Mouse (Mus musculus) MEL (cell line): Measurements from ENCODE around the gene Ptpdc1. TPM values are rescaled to one million over a fixed set of nuclear protein-coding genes. Genes with fewer than 3 reads are reported as not detected.
A peak's percentile ranks its signal among the peaks of the same experiment; 100 is the strongest.

Experiments used
- DNase-seq: peaks from one replicate; pipeline ENCODE4 v3.0.0; 2011; ENCODE audit warnings: low read depth, low spot score
- H3K27ac ChIP-seq: 2 replicates; pipeline ENCODE4 v1.5.1; 2012; ENCODE audit warnings: low read depth, mild to moderate bottlenecking, control low read depth, low read length, moderate library complexity; ENCODE audit not compliant: control insufficient read depth
- H3K27me3 ChIP-seq, 2 experiments: fragments of 150-350 bp in 1 of 2; sonication (generic) in 1 of 2; 2 replicates each; pipeline ENCODE4 v1.6.1; 2012; ENCODE audit warnings: low read length in 2 of 2, mild to moderate bottlenecking in 2 of 2, improper control_type of control experiment in 1 of 2, moderate library complexity in 1 of 2; ENCODE audit not compliant: insufficient read depth in 2 of 2, control insufficient read depth in 1 of 2
- H3K36me3 ChIP-seq, 2 experiments: 2 replicates each; pipeline ENCODE4 v1.6.1; 2012 to 2014; ENCODE audit warnings: low read length in 2 of 2, improper control_type of control experiment in 1 of 2, inconsistent platforms in 1 of 2, mild to moderate bottlenecking in 1 of 2; ENCODE audit not compliant: insufficient read depth in 2 of 2, control insufficient read depth in 1 of 2
- H3K4me1 ChIP-seq, 2 experiments: fragments of 150-350 bp in 1 of 2; sonication (generic) in 1 of 2; 2 replicates each; pipeline ENCODE4 v1.6.1; 2012; ENCODE audit warnings: low read length in 2 of 2, improper control_type of control experiment in 1 of 2, mild to moderate bottlenecking in 1 of 2; ENCODE audit not compliant: insufficient read depth in 2 of 2, control insufficient read depth in 1 of 2
- H3K4me3 ChIP-seq, 2 experiments: fragments of 150-350 bp in 1 of 2; sonication (generic) in 1 of 2; 2 replicates each; pipeline ENCODE4 v1.5.1; 2012; ENCODE audit warnings: low read depth in 2 of 2, low read length in 2 of 2, mild to moderate bottlenecking in 2 of 2, moderate library complexity in 2 of 2, control low read depth in 1 of 2, improper control_type of control experiment in 1 of 2; ENCODE audit not compliant: control insufficient read depth in 1 of 2, insufficient read depth in 1 of 2
- H3K79me2 ChIP-seq: 2 replicates; pipeline ENCODE4 v1.6.1; 2012; ENCODE audit warnings: mild to moderate bottlenecking, low read length, moderate library complexity; ENCODE audit not compliant: control insufficient read depth, poor library complexity, insufficient read depth
- H3K9ac ChIP-seq: 2 replicates; pipeline ENCODE4 v1.6.1; 2012; ENCODE audit warnings: low read depth, mild to moderate bottlenecking, control low read depth, low read length, moderate library complexity; ENCODE audit not compliant: control insufficient read depth, poor library complexity, severe bottlenecking
- H3K9me3 ChIP-seq: fragments of 150-350 bp; sonication (generic); replicated peaks from 2 replicates; pipeline ENCODE4 v1.6.1; 2012; ENCODE audit warnings: mild to moderate bottlenecking, low read length, improper control_type of control experiment, moderate library complexity; ENCODE audit not compliant: insufficient read depth
- BHLHE40 ChIP-seq: IDR thresholded peaks from 2 replicates; pipeline ENCODE4 v1.6.1; 2012; ENCODE audit warnings: low read depth, mild to moderate bottlenecking, inconsistent platforms, low read length, improper control_type of control experiment, borderline replicate concordance
- CHD2 ChIP-seq: IDR thresholded peaks from 2 replicates; pipeline ENCODE4 v1.6.1; 2011; ENCODE audit warnings: low read length, improper control_type of control experiment
- CTCF ChIP-seq, 3 experiments: IDR thresholded peaks in 2 of 3; conservative IDR thresholded peaks in 1 of 3; 2 replicates each; pipeline ENCODE4 v1.5.1; 2011 to 2012; ENCODE audit warnings: low read length in 3 of 3, low read depth in 2 of 3, mild to moderate bottlenecking in 2 of 3, improper control_type of control experiment in 1 of 3, inconsistent platforms in 1 of 3, mixed read lengths in 1 of 3, moderate library complexity in 1 of 3; ENCODE audit not compliant: control insufficient read depth in 1 of 3, insufficient read depth in 1 of 3, poor library complexity in 1 of 3, severe bottlenecking in 1 of 3
- ELF1 ChIP-seq: IDR thresholded peaks from 2 replicates; pipeline ENCODE4 v1.6.1; 2014; ENCODE audit warnings: low read depth, mild to moderate bottlenecking, inconsistent platforms, low read length, improper control_type of control experiment, moderate library complexity
- EP300 ChIP-seq, 2 experiments: IDR thresholded peaks; 2 replicates each; pipeline ENCODE4 v1.6.1; 2011; ENCODE audit warnings: improper control_type of control experiment in 2 of 2, low read length in 2 of 2, low read depth in 1 of 2, mild to moderate bottlenecking in 1 of 2
- ETS1 ChIP-seq: IDR thresholded peaks from 2 replicates; pipeline ENCODE4 v1.6.1; 2012; ENCODE audit warnings: low read depth, mild to moderate bottlenecking, inconsistent platforms, low read length, improper control_type of control experiment, moderate library complexity
- GABPA ChIP-seq: IDR thresholded peaks from 2 replicates; pipeline ENCODE4 v1.6.1; 2012; ENCODE audit warnings: low read depth, mild to moderate bottlenecking, inconsistent platforms, low read length, improper control_type of control experiment, moderate library complexity
- GATA1 ChIP-seq: IDR thresholded peaks from 2 replicates; pipeline ENCODE4 v1.6.1; 2011; ENCODE audit warnings: low read depth, low read length, improper control_type of control experiment
- HCFC1 ChIP-seq: IDR thresholded peaks from 2 replicates; pipeline ENCODE4 v1.6.1; 2012; ENCODE audit warnings: low read depth, mild to moderate bottlenecking, inconsistent platforms, low read length, improper control_type of control experiment, moderate library complexity
- JUND ChIP-seq: IDR thresholded peaks from 2 replicates; pipeline ENCODE4 v1.6.1; 2011; ENCODE audit warnings: low read depth, mild to moderate bottlenecking, improper control_type of control experiment, low read length
- MAFK ChIP-seq: IDR thresholded peaks from 2 replicates; pipeline ENCODE4 v1.6.1; 2011; ENCODE audit warnings: low read depth, mild to moderate bottlenecking, low read length, improper control_type of control experiment, borderline replicate concordance
- MAX ChIP-seq: IDR thresholded peaks from 2 replicates; pipeline ENCODE4 v1.6.1; 2011; ENCODE audit warnings: low read length, improper control_type of control experiment
- MXI1 ChIP-seq: IDR thresholded peaks from 2 replicates; pipeline ENCODE4 v1.6.1; 2011; ENCODE audit warnings: mild to moderate bottlenecking, low read depth, low read length, improper control_type of control experiment
- NELFE ChIP-seq: IDR thresholded peaks from 2 replicates; pipeline ENCODE4 v1.6.1; 2011; ENCODE audit warnings: low read depth, low read length, improper control_type of control experiment
- NRF1 ChIP-seq: IDR thresholded peaks from 2 replicates; pipeline ENCODE4 v1.6.1; 2014; ENCODE audit warnings: low read depth, mild to moderate bottlenecking, inconsistent platforms, low read length, improper control_type of control experiment, moderate library complexity; ENCODE audit not compliant: poor library complexity, insufficient read depth, severe bottlenecking
- POLR2AphosphoS2 ChIP-seq: IDR thresholded peaks from 2 replicates; pipeline ENCODE4 v1.6.1; 2011; ENCODE audit warnings: low read length, improper control_type of control experiment
- POLR2AphosphoS5 ChIP-seq: IDR thresholded peaks from 2 replicates; pipeline ENCODE4 v1.6.1; 2012; ENCODE audit warnings: low read depth, borderline replicate concordance, mild to moderate bottlenecking, inconsistent platforms, low read length, moderate library complexity, mixed read lengths
- RAD21 ChIP-seq: IDR thresholded peaks from 2 replicates; pipeline ENCODE4 v1.6.1; 2011; ENCODE audit warnings: mild to moderate bottlenecking, low read depth, low read length, improper control_type of control experiment
- RCOR1 ChIP-seq: IDR thresholded peaks from 2 replicates; pipeline ENCODE4 v1.6.1; 2012; ENCODE audit warnings: low read depth, mild to moderate bottlenecking, inconsistent platforms, low read length, improper control_type of control experiment
- SMC3 ChIP-seq: IDR thresholded peaks from 2 replicates; pipeline ENCODE4 v1.6.1; 2011; ENCODE audit warnings: low read depth, low read length, improper control_type of control experiment
- TAL1 ChIP-seq: IDR thresholded peaks from 2 replicates; pipeline ENCODE4 v1.6.1; 2012; ENCODE audit warnings: mild to moderate bottlenecking, inconsistent platforms, low read length, moderate library complexity, mixed read lengths
- TCF12 ChIP-seq: IDR thresholded peaks from 2 replicates; pipeline ENCODE4 v1.6.1; 2014; ENCODE audit warnings: low read depth, mild to moderate bottlenecking, inconsistent platforms, low read length, improper control_type of control experiment, moderate library complexity
- UBTF ChIP-seq: IDR thresholded peaks from 2 replicates; pipeline ENCODE4 v1.6.1; 2012; ENCODE audit warnings: low read depth, mild to moderate bottlenecking, inconsistent platforms, low read length, improper control_type of control experiment, moderate library complexity, borderline replicate concordance; ENCODE audit not compliant: insufficient read depth
- ZC3H11A ChIP-seq: IDR thresholded peaks from 2 replicates; pipeline ENCODE4 v1.6.1; 2012; ENCODE audit warnings: low read depth, mild to moderate bottlenecking, inconsistent platforms, low read length, improper control_type of control experiment
- ZMIZ1 ChIP-seq: IDR thresholded peaks from 2 replicates; pipeline ENCODE4 v1.6.1; 2012; ENCODE audit warnings: low read depth, mild to moderate bottlenecking, inconsistent platforms, low read length, improper control_type of control experiment, moderate library complexity
- ZNF384 ChIP-seq: IDR thresholded peaks from 2 replicates; pipeline ENCODE4 v1.6.1; 2012; ENCODE audit warnings: low read depth, mild to moderate bottlenecking, inconsistent platforms, low read length, improper control_type of control experiment
- polyA plus RNA-seq, 2 experiments: library from polyadenylated mRNA; stranded (reverse) in 1 of 2; unstranded in 1 of 2; fragments of >175 nt in 1 of 2; fragments of >200 nt in 1 of 2; gene quantifications; 2 replicates each; pipeline versions ENCODE4 v1.2.1 to v1.2.4; 2012; ENCODE audit warnings: low replicate concordance in 2 of 2, low read depth in 1 of 2; ENCODE audit not compliant: insufficient read length in 2 of 2, insufficient read depth in 1 of 2, missing spikeins in 1 of 2
- total RNA-seq: library from RNA; depleted of rRNA; stranded (reverse); fragments of 300-350 nt; gene quantifications from 2 replicates; pipeline ENCODE4 v1.2.3, GENCODE M21; 2012

The Ptpdc1 gene
- total and polyA plus RNA-seq, 3 experiments: 3.3 to 7.6 TPM; not detected in 1

GRCm38 (mm10) chr13:48653788-48654770 lies 28.6 kb upstream of the Ptpdc1 start:
- TF ChIP-seq RAD21: peak; percentile 64
- TF ChIP-seq CTCF (IDR thresholded peaks at IDR 0.05 in 2 of 3, conservative IDR thresholded peaks at IDR 0.05 in 1 of 3; ENCODE audit: control insufficient read depth in 1 of 3, insufficient read depth in 1 of 3, low read depth in 2 of 3, low read length in 3 of 3, poor library complexity in 1 of 3, severe bottlenecking in 1 of 3): peak; percentile 66 to 87 (median 84)
- TF ChIP-seq SMC3: peak; percentile 89
- no peak for TF ChIP-seq EP300 (IDR thresholded peaks at IDR 0.05; ENCODE audit: low read depth in 1 of 2, low read length in 2 of 2)
- peak; percentile 55 for TF ChIP-seq ZC3H11A
- no peak for TF ChIP-seq POLR2AphosphoS5
- TF ChIP-seq JUND: no peak
- TF ChIP-seq, all 39 proteins: peak for 4
- Histone ChIP-seq H3K27ac (no peak overlapping the region), H3K9ac (no peak overlapping the region), H3K36me3 (peaks cover 0 to 10% of the 10 kb centered on the region in 2 experiments; a peak in 2 of 4 replicates), H3K79me2 (no peaks in the 10 kb centered on the region), H3K4me1 (peaks cover 2 to 26% of the 10 kb centered on the region in 2 experiments; a peak in 3 of 4 replicates), H3K4me3 (peak overlapping the region in 1 of 2 experiments; percentile 28; a peak in 1 of 4 replicates), H3K27me3 (no peaks in the 10 kb centered on the region), H3K9me3 (no peaks in the 10 kb centered on the region)
- peak; percentile 74 for DNase-seq

- Histone ChIP-seq H3K27ac (peak overlapping the region; percentile 94), H3K9ac (peak overlapping the region; percentile 22; the same call in 1 of the 2 replicates), H3K79me2 (no peaks in the 10 kb centered on the region), H3K4me3 (no peak overlapping the region; a peak in 1 of 4 replicates), H3K4me1 (peaks cover 2 to 26% of the 10 kb centered on the region in 2 experiments; a peak in 3 of 4 replicates), H3K9me3 (no peaks in the 10 kb centered on the region), H3K36me3 (peaks cover 0 to 10% of the 10 kb centered on the region in 2 experiments; a peak in 2 of 4 replicates), H3K27me3 (no peaks in the 10 kb centered on the region)
- DNase-seq: peak; percentile 95
- TF ChIP-seq GATA1 (peak; percentile 95), CHD2 (no peak), ETS1 (peak; percentile 74), TCF12 (peak; percentile 93), MAX (no peak), UBTF (no peak), ELF1 (peak; percentile 34; the same call in 1 of the 2 replicates), ZMIZ1 (no peak), CTCF (IDR thresholded peaks at IDR 0.05 in 2 of 3, conservative IDR thresholded peaks at IDR 0.05 in 1 of 3; ENCODE audit: control insufficient read depth in 1 of 3, insufficient read depth in 1 of 3, low read depth in 2 of 3, low read length in 3 of 3, poor library complexity in 1 of 3, severe bottlenecking in 1 of 3) (no peak), POLR2AphosphoS2 (no peak), NRF1 (no peak), ZNF384 (no peak), BHLHE40 (no peak), JUND (no peak), MXI1 (no peak), TAL1 (peak; percentile 53), NELFE (no peak), MAFK (peak; percentile 71; the same call in 1 of the 2 replicates), GABPA (no peak), HCFC1 (no peak), SMC3 (no peak), RCOR1 (peak; percentile 83)
Measured at GRCm38 (mm10) chr13:48651132-48652065, 25.9 kb upstream of the Ptpdc1 start.
